Mouse (Mus musculus) embryonic facial prominence, embryonic 15.5 days (tissue): Measurements from ENCODE around the gene Efhc1. TPM values are rescaled to one million over a fixed set of nuclear protein-coding genes. Genes with fewer than 3 reads are reported as not detected.

Experiments
- ATAC-seq: fragments of 200-750 bp; cut with Nextera tagmentation; 2 replicates; pipeline ENCODE4 v1.8.0; 2017; ENCODE audit warnings: low read depth, moderate TSS enrichment; ENCODE audit not compliant: insufficient number of reproducible peaks, low FRiP score, low TSS enrichment
- H3K27ac ChIP-seq: fragments of 300-500 bp; sonication (generic); replicated peaks from 2 replicates; pipeline ENCODE4 v1.5.1; 2015; ENCODE audit warnings: mild to moderate bottlenecking, inconsistent platforms
- H3K27me3 ChIP-seq: fragments of 300-500 bp; sonication (generic); 2 replicates; pipeline ENCODE4 v1.6.1; 2015; ENCODE audit warnings: inconsistent platforms
- H3K36me3 ChIP-seq: fragments of 300-500 bp; sonication (generic); 2 replicates; pipeline ENCODE4 v1.6.1; 2015; ENCODE audit warnings: mild to moderate bottlenecking, inconsistent platforms
- H3K4me1 ChIP-seq: fragments of 300-500 bp; sonication (generic); 2 replicates; pipeline ENCODE4 v1.6.1; 2015; ENCODE audit warnings: inconsistent platforms
- H3K4me2 ChIP-seq: fragments of 300-500 bp; sonication (generic); replicated peaks from 2 replicates; pipeline ENCODE4 v1.6.1; 2015; ENCODE audit warnings: mild to moderate bottlenecking, inconsistent platforms
- H3K4me3 ChIP-seq: fragments of 300-500 bp; sonication (generic); replicated peaks from 2 replicates; pipeline ENCODE4 v1.5.1; 2015; ENCODE audit warnings: mild to moderate bottlenecking, inconsistent platforms
- H3K9ac ChIP-seq: fragments of 300-500 bp; sonication (generic); 2 replicates; pipeline ENCODE4 v1.6.1; 2015; ENCODE audit warnings: inconsistent platforms
- H3K9me3 ChIP-seq: fragments of 300-500 bp; sonication (generic); replicated peaks from 2 replicates; pipeline ENCODE4 v1.6.1; 2016; ENCODE audit warnings: inconsistent platforms
- WGBS: fragments of 180-500 bp; shearing (Covaris S2); methylation state at CpG from one replicate; pipeline ENCODE4 v1.1.7; 2015; 5-methylcytosine and 5-hydroxymethylcytosine counted together
- polyA plus RNA-seq: library from polyadenylated mRNA; unstranded; fragments of >200 nt; fragmentation: Nextera tagmentation; extraction: Ambion mirVana; gene quantifications from 2 replicates; pipeline ENCODE4 v1.2.1, GENCODE M21; 2015

Gene Efhc1
- polyA plus RNA-seq, 1 experiment from 2014 or later = 17.9 TPM

DNA sequence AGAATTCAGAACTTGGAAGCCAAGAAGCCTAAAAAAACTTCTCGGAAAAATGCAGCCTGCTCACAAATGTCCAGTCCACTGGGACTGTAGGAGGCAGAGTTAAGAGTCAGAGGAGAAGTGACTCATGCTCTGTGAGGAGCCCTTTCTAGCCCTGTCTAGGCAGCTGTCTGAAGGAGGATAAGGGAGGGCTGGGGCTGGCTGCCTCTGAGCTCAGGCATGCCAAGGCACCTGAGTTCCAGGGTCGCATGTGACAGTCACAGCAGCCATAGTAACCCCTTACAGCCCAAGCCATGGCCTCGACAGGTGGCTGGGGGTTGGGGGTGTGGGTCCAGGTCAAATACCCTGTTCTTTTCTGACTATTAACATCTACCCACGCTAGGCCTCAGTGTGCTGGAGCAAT lies 57.5 kb downstream of the Efhc1 start:
- H3K4me2 ChIP-seq = no peak overlapping the region
- peaks cover 46% of the 10 kb centered on the region for H3K36me3 ChIP-seq
- H3K27ac ChIP-seq = no peak overlapping the region
- no peak overlapping the region for H3K4me3 ChIP-seq
- no peak overlapping the region for H3K9ac ChIP-seq
- no peak for ATAC-seq
- WGBS = 62% methylated on average over 4 of the region's 4 CpGs
- H3K9me3 ChIP-seq = no peaks in the 10 kb centered on the region
- H3K4me1 ChIP-seq = 0 out of 2 replicates have a peak, but pooled peaks cover 9% of the 10 kb centered on the region
- H3K27me3 ChIP-seq = no peaks in the 10 kb centered on the region

DNA sequence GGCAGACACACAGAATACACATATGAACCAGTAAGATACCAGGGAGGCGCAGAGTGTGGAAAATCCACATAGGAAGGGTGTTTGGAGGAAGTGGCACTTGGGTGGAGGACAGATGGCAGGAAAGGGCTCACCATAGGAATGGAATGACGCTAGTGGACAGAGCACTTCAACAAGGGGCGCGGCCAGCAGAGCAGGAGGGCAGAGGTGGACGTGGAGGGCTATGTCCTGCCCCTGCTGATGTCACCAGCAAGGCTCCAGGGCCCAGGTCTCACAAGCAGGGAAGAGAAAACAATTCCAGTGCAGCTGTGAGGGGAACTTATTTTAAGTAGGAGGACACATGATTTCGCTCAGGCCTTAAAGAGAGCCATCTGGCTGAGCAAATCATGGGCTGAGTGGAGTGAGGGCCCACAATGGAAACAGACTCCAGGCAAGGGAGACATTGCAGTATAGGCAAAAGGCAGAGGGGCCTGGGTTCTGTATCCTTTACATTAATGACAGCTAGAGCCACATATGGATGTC lies 58.9 kb downstream of the Efhc1 start:
- Histone ChIP-seq H3K27ac (peak overlapping the region; percentile 58), H3K4me2 (no peak overlapping the region), H3K9ac (no peak overlapping the region), H3K9me3 (no peaks in the 10 kb centered on the region), H3K4me3 (no peak overlapping the region), H3K4me1 (peaks cover 18% of the 10 kb centered on the region; the same call in 1 of the 2 replicates), H3K36me3 (peaks cover 34% of the 10 kb centered on the region), H3K27me3 (no peaks in the 10 kb centered on the region)
- 0 out of 2 replicates have a peak, but pooled peaks have one; percentile 17 for ATAC-seq
- WGBS = 61% methylated on average over 6 of the region's 6 CpGs

DNA sequence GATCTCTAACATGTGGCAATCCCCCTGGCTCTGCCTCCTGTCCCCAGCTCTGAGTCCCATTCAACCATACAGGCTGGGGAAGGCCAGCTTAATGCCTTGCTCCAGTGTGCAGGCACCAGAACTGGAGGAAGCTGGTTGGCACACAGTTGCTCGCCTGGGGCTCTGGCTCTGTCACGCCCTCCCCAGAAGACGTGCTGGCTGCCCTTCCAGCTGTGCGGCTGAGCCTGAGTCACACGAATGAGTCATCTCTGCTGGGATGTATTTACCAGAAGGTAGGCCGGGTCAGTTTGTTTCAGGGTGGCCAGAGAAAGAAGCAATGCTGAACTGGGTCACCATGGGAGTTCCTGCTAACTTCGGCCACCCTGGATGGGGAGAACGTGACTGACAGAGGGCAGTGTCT lies 63.0 kb downstream of the Efhc1 start:
- ATAC-seq = peak; percentile 67; the same call in 1 of the 2 replicates
- no peaks in the 10 kb centered on the region for H3K9me3 ChIP-seq
- peaks cover 18% of the 10 kb centered on the region for H3K36me3 ChIP-seq
- 31% methylated on average over 8 of the region's 8 CpGs for WGBS
- no peak overlapping the region for H3K4me3 ChIP-seq
- H3K9ac ChIP-seq = no peak overlapping the region
- peaks cover 18% of the 10 kb centered on the region; the same call in 1 of the 2 replicates for H3K4me1 ChIP-seq
- no peaks in the 10 kb centered on the region for H3K27me3 ChIP-seq
- H3K4me2 ChIP-seq = no peak overlapping the region
- no peak overlapping the region for H3K27ac ChIP-seq

DNA sequence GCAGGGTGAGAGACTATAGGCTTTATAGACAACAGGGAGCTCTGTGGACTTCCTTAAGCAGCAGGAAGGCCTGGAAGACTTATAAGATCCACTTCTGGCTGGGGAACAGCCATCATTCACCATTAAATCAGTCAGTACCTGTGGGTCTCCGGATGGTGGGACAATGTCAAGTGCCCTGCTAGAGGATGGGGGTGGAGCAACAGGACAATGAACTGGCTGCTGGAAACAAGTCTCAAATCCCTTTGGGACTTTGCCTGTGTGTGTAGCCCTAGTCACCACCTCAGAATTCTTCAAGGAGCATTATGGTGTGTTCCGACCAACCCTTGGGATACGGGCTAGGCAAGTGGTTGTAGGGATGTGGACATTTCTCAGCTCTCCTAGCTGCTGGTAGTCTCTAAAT lies 71.7 kb downstream of the Efhc1 start:
- no peaks in the 10 kb centered on the region for H3K4me1 ChIP-seq
- H3K9me3 ChIP-seq = no peaks in the 10 kb centered on the region
- no peaks in the 10 kb centered on the region for H3K36me3 ChIP-seq
- 83% methylated on average over 3 of the region's 3 CpGs for WGBS
- H3K27me3 ChIP-seq = no peaks in the 10 kb centered on the region
- no peak overlapping the region for H3K4me2 ChIP-seq
- H3K4me3 ChIP-seq = no peak overlapping the region
- ATAC-seq = no peak
- H3K9ac ChIP-seq = no peak overlapping the region
- H3K27ac ChIP-seq = no peak overlapping the region

DNA sequence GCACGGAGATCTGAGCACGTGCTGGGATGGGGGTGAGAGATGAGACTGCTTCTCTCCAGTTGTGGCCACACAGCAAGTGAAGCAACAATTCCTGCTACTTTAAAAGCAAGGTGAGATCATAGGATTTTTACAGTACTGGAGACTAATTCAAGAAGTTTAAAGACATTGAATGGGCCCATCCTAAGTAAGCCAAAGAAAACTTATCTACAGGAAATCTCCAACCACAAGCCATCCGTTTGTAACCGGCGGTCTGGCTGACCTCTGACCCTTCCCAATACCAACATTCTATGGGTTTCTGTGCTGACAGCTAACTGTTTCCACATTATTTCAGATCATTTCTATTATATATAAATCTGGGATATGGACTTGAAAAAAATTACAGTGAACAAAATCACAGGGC lies 73.8 kb downstream of the Efhc1 start:
- H3K4me2 ChIP-seq = no peak overlapping the region
- no peak overlapping the region for H3K9ac ChIP-seq
- H3K27ac ChIP-seq = no peak overlapping the region
- 69% methylated on average over 5 of the region's 5 CpGs for WGBS
- H3K36me3 ChIP-seq = no peaks in the 10 kb centered on the region
- no peak for ATAC-seq
- no peaks in the 10 kb centered on the region for H3K27me3 ChIP-seq
- no peaks in the 10 kb centered on the region for H3K9me3 ChIP-seq
- no peak overlapping the region for H3K4me3 ChIP-seq
- H3K4me1 ChIP-seq = no peaks in the 10 kb centered on the region

DNA sequence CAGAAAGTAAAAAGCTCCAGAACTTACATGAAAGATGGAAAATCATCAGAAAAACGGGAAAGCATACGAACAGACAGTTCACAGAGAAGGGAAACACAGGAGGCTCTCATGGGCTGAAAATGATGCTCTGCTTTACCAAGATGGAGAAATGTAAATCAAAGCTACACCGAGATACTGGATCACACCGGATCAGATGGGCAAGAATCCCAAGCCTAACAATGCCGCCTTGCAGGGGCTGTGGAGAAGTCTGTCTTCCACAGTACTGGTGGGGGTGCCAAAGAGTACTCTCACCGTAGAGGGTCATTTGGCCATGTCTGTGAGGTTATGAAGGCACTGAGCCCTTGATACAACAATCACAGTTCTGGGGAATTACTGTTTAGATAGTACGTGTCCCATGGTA lies 75.1 kb downstream of the Efhc1 start:
- Histone ChIP-seq H3K9ac (no peak overlapping the region), H3K36me3 (no peaks in the 10 kb centered on the region), H3K4me2 (no peak overlapping the region), H3K4me3 (no peak overlapping the region), H3K27me3 (no peaks in the 10 kb centered on the region), H3K9me3 (no peaks in the 10 kb centered on the region), H3K4me1 (no peaks in the 10 kb centered on the region), H3K27ac (no peak overlapping the region)
- WGBS = 83% methylated on average over 7 of the region's 7 CpGs
- ATAC-seq = no peak

GRCm38 (mm10) chr1:21029000-21029399 lies 77.6 kb downstream of the Efhc1 start:
- H3K4me1 ChIP-seq = no peaks in the 10 kb centered on the region
- no peak for ATAC-seq

GRCm38 (mm10) chr1:21031650-21032049 lies 80.2 kb downstream of the Efhc1 start:
- 98% methylated on average over 2 of the region's 2 CpGs for WGBS
- Histone ChIP-seq H3K27me3 (no peaks in the 10 kb centered on the region), H3K9me3 (no peaks in the 10 kb centered on the region), H3K4me2 (no peak overlapping the region), H3K4me3 (no peak overlapping the region), H3K36me3 (no peaks in the 10 kb centered on the region), H3K9ac (no peak overlapping the region), H3K27ac (no peak overlapping the region), H3K4me1 (no peaks in the 10 kb centered on the region)
- no peak for ATAC-seq

More at GRCm38 (mm10) chr1:21029000-21029399, 77.6 kb downstream of the Efhc1 start:
- Histone ChIP-seq H3K36me3 (no peaks in the 10 kb centered on the region), H3K4me2 (no peak overlapping the region), H3K9ac (no peak overlapping the region), H3K27me3 (no peaks in the 10 kb centered on the region), H3K4me3 (no peak overlapping the region), H3K27ac (no peak overlapping the region), H3K9me3 (no peaks in the 10 kb centered on the region)
- WGBS = 92% methylated on average over 4 of the region's 4 CpGs

- no peak overlapping the region for H3K27ac ChIP-seq
- no peaks in the 10 kb centered on the region for H3K27me3 ChIP-seq
- no peak overlapping the region for H3K4me3 ChIP-seq
- no peaks in the 10 kb centered on the region for H3K36me3 ChIP-seq
- H3K4me1 ChIP-seq = no peaks in the 10 kb centered on the region
- WGBS = 88% methylated on average over 11 of the region's 11 CpGs
- ATAC-seq = no peak
- no peak overlapping the region for H3K4me2 ChIP-seq
- H3K9me3 ChIP-seq = no peaks in the 10 kb centered on the region
- no peak overlapping the region for H3K9ac ChIP-seq
Observed at GRCm38 (mm10) chr1:21033065-21033791, 81.8 kb downstream of the Efhc1 start.

GRCm38 (mm10) chr1:21033792-21034119 lies 82.3 kb downstream of the Efhc1 start:
- no peaks in the 10 kb centered on the region; the same call in 1 of the 2 replicates for H3K4me1 ChIP-seq
- no peaks in the 10 kb centered on the region for H3K9me3 ChIP-seq
- no peak for ATAC-seq
- H3K27me3 ChIP-seq = no peaks in the 10 kb centered on the region
- H3K9ac ChIP-seq = no peak overlapping the region
- no peak overlapping the region for H3K27ac ChIP-seq
- H3K36me3 ChIP-seq = no peaks in the 10 kb centered on the region
- H3K4me2 ChIP-seq = no peak overlapping the region
- no peak overlapping the region for H3K4me3 ChIP-seq

DNA sequence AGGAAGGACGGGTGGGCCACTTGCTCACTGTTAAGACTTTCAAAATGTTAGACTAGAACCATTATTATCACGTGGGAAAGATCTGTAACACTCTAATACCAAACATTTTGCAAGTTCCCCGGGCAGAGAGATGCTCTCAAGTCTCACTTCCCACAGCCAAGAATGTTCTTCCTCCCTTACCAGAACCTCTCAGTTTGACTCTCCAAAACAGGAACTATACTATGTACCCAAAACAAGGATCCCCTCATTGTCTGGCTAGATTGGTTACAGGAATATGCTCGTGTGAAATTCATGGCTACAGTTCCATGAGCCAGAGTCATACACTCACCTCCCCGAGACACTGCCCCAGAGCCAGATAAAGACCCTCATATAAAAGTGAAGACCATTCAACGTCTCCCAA lies 84.5 kb downstream of the Efhc1 start:
- Histone ChIP-seq H3K4me2 (no peak overlapping the region), H3K27ac (no peak overlapping the region), H3K27me3 (no peaks in the 10 kb centered on the region), H3K4me1 (peaks cover 4% of the 10 kb centered on the region), H3K36me3 (no peaks in the 10 kb centered on the region), H3K9me3 (no peaks in the 10 kb centered on the region), H3K4me3 (no peak overlapping the region), H3K9ac (no peak overlapping the region)
- WGBS = 82% methylated on average over 6 of the region's 6 CpGs
- no peak for ATAC-seq
